Mouse (Mus musculus) liver, adult 2 months (tissue): ENCODE measurements around the gene Gadd45gip1. TPM values are rescaled to one million over a fixed set of nuclear protein-coding genes. Genes with fewer than 3 reads are reported as not detected.

Source experiments
- DNase-seq: peaks from one replicate; pipeline ENCODE4 v3.0.0-alpha.2; 2011; ENCODE audit warnings: low read depth, low spot score; ENCODE audit errors: extremely low read depth
- H3K27ac ChIP-seq: fragments of 200-500 bp; replicated peaks from 2 replicates; pipeline ENCODE4 v1.5.1; 2012; ENCODE audit warnings: low read depth, mild to moderate bottlenecking, control low read depth, inconsistent platforms, low read length; ENCODE audit not compliant: insufficient read depth
- H3K27me3 ChIP-seq: fragments of 200-500 bp; 2 replicates; pipeline ENCODE4 v1.6.1; 2012; ENCODE audit warnings: mild to moderate bottlenecking, moderate library complexity, low read length, inconsistent platforms; ENCODE audit not compliant: control insufficient read depth, insufficient read depth
- H3K36me3 ChIP-seq: fragments of 200-500 bp; 2 replicates; pipeline ENCODE4 v1.6.1; 2012; ENCODE audit warnings: low read length, inconsistent platforms; ENCODE audit not compliant: control insufficient read depth, insufficient read depth
- H3K4me1 ChIP-seq: fragments of 200-500 bp; 2 replicates; pipeline ENCODE4 v1.6.1; 2011; ENCODE audit warnings: low read length; ENCODE audit not compliant: control insufficient read depth, insufficient read depth
- H3K4me3 ChIP-seq: fragments of 200-500 bp; 2 replicates; pipeline ENCODE4 v1.5.1; 2011; ENCODE audit warnings: low read depth, mild to moderate bottlenecking, control low read depth, low read length, moderate library complexity; ENCODE audit not compliant: insufficient read depth
- H3K79me2 ChIP-seq: fragments of 200-500 bp; 2 replicates; pipeline ENCODE4 v1.6.1; 2012; ENCODE audit warnings: inconsistent platforms, mild to moderate bottlenecking, low read length, moderate library complexity; ENCODE audit not compliant: control insufficient read depth, insufficient read depth
- H3K9ac ChIP-seq: fragments of 200-500 bp; 2 replicates; pipeline ENCODE4 v1.6.1; 2012; ENCODE audit warnings: low read depth, mild to moderate bottlenecking, control low read depth, inconsistent platforms, low read length
- CTCF ChIP-seq: fragments of 200-500 bp; IDR thresholded peaks from 2 replicates; pipeline ENCODE4 v1.5.1; 2011; ENCODE audit warnings: low read depth, low read length, control low read depth
- POLR2A ChIP-seq: fragments of 200-500 bp; IDR thresholded peaks from 2 replicates; pipeline ENCODE4 v1.6.1; 2011; ENCODE audit warnings: low read length, control low read depth; ENCODE audit not compliant: insufficient read depth; ENCODE audit errors: extremely low read depth
- WGBS: fragments of 180-500 bp; shearing (Covaris S2); methylation state at CpG from one replicate; pipeline ENCODE4 v1.1.7; 2018; 5-methylcytosine and 5-hydroxymethylcytosine counted together
- polyA plus RNA-seq: library from polyadenylated mRNA; depleted of rRNA; stranded (reverse); fragments of >200 nt; gene quantifications from 2 replicates; pipeline ENCODE4 v1.2.3, GENCODE M21; 2012
- total RNA-seq: library from RNA; depleted of rRNA; stranded (reverse); fragments of >200 nt; gene quantifications from 2 replicates; pipeline ENCODE4 v1.2.3, GENCODE M21; 2014

The Gadd45gip1 gene
- total and polyA plus RNA-seq, 2 experiments: 26.7 to 34.2 TPM

DNA sequence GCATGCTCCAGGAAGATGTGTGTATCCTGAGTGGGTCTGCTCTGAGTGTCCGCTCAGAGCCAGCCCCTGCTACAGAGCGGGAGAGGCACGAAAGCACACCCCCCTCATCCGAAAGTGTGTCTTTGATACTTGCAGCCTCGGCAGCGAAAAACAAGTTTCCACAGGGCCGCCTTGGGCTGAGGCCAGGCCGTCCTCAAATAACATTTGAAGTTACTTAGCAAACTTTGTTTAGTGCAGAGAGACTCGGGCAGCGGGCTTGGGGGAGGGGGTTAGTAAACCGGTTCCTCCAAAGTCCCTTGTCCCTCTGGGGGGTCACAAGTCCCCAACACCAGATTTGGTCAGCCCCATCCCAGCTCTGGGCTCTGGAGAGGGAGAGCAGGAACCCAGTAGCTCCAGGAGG is 42.4 kb upstream of the Gadd45gip1 start:
- Histone ChIP-seq H3K4me1 (peaks cover 78% of the 10 kb centered on the region), H3K27me3 (no peaks in the 10 kb centered on the region)
- WGBS: 10% methylated on average over 11 of the region's 11 CpGs

DNA sequence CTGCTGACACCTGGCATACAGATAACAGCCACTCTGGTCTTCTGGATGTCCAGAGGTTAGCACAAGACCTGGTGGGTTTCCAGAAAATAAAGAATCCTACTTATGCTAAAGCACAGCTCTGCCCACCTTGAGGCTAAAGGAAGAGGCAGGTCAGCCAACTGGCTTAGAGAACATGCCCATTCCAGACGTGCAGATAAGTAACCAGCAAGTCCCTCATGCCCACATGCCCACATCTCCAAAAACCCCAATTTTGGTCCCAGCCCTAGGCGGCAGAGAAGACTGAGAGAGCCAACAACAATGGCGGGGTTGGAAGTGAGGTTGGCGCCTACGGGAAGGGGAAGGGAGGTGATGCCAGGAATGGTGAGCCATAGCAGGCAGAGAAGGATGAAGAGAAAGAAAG is 42.0 kb upstream of the Gadd45gip1 start:
- H3K4me3 ChIP-seq: no peak overlapping the region
- H3K27me3 ChIP-seq: no peaks in the 10 kb centered on the region
- 31% methylated on average over 5 of the region's 5 CpGs for WGBS
- peak overlapping the region; percentile 80 for H3K27ac ChIP-seq
- no peak for DNase-seq
- TF ChIP-seq POLR2A (no peak), CTCF (no peak)
- H3K79me2 ChIP-seq: peaks cover 75% of the 10 kb centered on the region
- no peaks in the 10 kb centered on the region for H3K36me3 ChIP-seq
- H3K4me1 ChIP-seq: peaks cover 79% of the 10 kb centered on the region
- peak overlapping the region; percentile 24 for H3K9ac ChIP-seq

More for the DNA sequence above, 42.4 kb upstream of the Gadd45gip1 start:
- peak overlapping the region; percentile 6; the same call in 1 of the 2 replicates for H3K4me3 ChIP-seq
- DNase-seq: peak; percentile 79
- H3K9ac ChIP-seq: peak overlapping the region; percentile 64
- H3K79me2 ChIP-seq: peaks cover 77% of the 10 kb centered on the region
- TF ChIP-seq POLR2A (no peak), CTCF (no peak)
- H3K27ac ChIP-seq: peak overlapping the region; percentile 93
- H3K36me3 ChIP-seq: no peaks in the 10 kb centered on the region

DNA sequence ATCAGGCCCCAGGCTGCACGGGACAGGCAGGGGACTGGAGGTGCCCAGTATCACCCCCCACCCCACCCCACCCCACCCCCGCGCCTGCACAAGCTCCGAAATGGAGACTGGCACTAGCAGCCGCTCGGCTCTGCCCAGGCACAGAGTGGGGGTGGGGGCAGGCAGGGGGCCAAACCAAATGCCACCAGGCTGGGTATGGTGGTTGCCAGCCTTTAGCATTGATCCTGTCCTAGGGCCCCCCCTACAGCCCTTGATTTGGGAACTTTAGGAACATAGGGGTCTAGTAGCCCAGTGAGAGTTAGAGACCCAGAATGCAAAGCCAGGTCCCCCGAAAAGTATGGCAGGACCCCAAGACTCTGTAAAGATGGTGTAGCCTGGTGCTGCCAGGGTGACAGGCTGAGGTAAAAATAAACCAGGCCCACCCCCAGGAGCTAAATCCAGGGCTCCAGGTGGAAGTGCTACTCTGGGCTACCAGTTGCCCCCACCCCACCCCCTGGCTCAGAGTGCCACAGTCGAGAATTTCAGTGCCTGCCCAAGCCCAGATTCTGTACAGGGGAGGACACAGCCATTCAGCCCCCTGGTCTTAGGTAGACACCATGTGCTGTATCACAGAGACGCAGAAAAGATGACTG is 41.4 kb upstream of the Gadd45gip1 start:
- no peak for TF ChIP-seq CTCF
- TF ChIP-seq POLR2A: no peak
- 24% methylated on average over 9 of the region's 9 CpGs for WGBS
- H3K36me3 ChIP-seq: no peaks in the 10 kb centered on the region
- peak overlapping the region; percentile 94 for H3K27ac ChIP-seq
- no peaks in the 10 kb centered on the region for H3K27me3 ChIP-seq
- peak overlapping the region; percentile 39 for H3K9ac ChIP-seq
- no peak for DNase-seq
- peaks cover 79% of the 10 kb centered on the region for H3K4me1 ChIP-seq
- peaks cover 69% of the 10 kb centered on the region for H3K79me2 ChIP-seq
- no peak overlapping the region for H3K4me3 ChIP-seq

DNA sequence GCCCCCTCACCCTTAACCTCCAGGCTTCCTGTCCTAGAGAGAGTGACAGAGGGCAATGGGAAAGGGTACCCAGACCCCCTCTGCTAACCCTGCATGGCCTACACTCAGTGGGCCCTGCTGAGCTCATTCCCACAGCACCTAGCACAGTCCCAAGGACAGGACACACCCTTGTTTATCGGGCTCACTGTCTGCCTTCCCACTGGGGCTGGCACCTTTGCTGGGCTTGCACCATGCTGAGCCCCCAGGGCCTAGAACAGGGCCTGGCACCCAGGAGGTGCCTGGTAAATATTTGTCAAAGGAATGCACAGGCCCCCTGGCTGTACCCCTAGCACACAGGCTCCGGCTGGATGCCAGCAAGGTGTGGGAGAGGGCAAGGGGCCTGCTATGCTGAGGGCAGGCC is 40.8 kb upstream of the Gadd45gip1 start:
- Histone ChIP-seq H3K4me1 (peaks cover 84% of the 10 kb centered on the region), H3K27ac (peak overlapping the region; percentile 94), H3K36me3 (no peaks in the 10 kb centered on the region), H3K79me2 (peaks cover 69% of the 10 kb centered on the region), H3K9ac (peak overlapping the region; percentile 39), H3K27me3 (no peaks in the 10 kb centered on the region), H3K4me3 (no peak overlapping the region)
- DNase-seq: peak; percentile 64
- TF ChIP-seq CTCF (no peak), POLR2A (no peak)
- 20% methylated on average over 2 of the region's 2 CpGs for WGBS

DNA sequence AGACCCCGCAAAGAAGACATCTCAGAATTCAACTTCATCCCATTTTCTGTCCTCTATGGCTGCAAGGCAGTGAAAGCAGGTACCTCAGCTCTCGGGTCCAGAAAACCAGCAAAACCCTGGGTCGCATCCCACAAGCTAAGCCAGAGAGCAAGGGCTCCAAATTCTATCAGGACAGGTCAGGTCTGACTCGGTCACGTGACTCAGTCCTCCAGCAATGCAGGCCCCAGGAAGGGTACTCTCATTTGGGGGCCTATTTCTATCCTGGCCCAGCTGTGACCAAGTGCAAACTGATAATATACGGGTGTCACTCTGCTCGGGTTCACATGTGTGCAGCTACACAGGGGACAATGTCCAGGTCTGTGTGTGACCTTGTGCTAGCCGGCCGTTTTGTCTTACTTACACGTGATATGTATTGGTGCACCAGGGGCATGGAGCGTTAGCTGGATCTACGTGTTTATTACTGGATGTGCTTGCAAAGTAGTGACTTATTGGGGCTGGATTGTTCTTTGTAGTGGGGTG is 38.8 kb upstream of the Gadd45gip1 start:
- peak; percentile 88 for DNase-seq
- H3K4me3 ChIP-seq: no peak overlapping the region
- WGBS: 27% methylated on average over 12 of the region's 12 CpGs
- peak overlapping the region; percentile 29 for H3K9ac ChIP-seq
- H3K79me2 ChIP-seq: peaks cover 79% of the 10 kb centered on the region
- peaks cover 2% of the 10 kb centered on the region; the same call in 1 of the 2 replicates for H3K36me3 ChIP-seq
- peak overlapping the region; percentile 82 for H3K27ac ChIP-seq
- peaks cover 78% of the 10 kb centered on the region for H3K4me1 ChIP-seq
- TF ChIP-seq CTCF (no peak), POLR2A (no peak)
- H3K27me3 ChIP-seq: no peaks in the 10 kb centered on the region

DNA sequence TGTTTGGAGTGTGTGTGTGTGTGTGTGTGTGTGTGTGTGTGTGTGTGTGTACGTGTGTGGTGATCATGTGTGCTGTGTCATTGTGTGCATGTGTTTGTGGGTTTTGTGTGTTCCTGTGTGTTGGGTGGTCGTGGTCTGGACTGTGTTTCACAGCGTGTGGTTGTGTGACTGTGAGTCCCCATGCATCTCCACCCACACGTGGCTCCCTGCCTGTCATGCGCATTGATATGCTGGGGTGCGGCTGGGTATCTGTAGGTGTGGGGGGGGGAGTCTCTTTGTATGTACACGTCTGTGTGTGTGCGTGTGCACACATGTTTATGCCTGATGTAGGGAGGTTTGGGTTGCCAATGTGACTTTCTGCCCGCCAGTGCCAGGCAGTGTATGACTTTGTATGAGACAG is 38.2 kb upstream of the Gadd45gip1 start:
- TF ChIP-seq CTCF (no peak), POLR2A (no peak)
- peaks cover 75% of the 10 kb centered on the region for H3K4me1 ChIP-seq
- H3K79me2 ChIP-seq: peaks cover 79% of the 10 kb centered on the region
- H3K27me3 ChIP-seq: no peaks in the 10 kb centered on the region
- peaks cover 2% of the 10 kb centered on the region; the same call in 1 of the 2 replicates for H3K36me3 ChIP-seq
- H3K9ac ChIP-seq: peak overlapping the region; percentile 63
- WGBS: 62% methylated on average over 9 of the region's 9 CpGs
- no peak for DNase-seq
- H3K27ac ChIP-seq: peak overlapping the region; percentile 82
- no peak overlapping the region for H3K4me3 ChIP-seq
